11 mouse cellular contexts compared by ENCODE assay signal in the genomic region with DNA sequence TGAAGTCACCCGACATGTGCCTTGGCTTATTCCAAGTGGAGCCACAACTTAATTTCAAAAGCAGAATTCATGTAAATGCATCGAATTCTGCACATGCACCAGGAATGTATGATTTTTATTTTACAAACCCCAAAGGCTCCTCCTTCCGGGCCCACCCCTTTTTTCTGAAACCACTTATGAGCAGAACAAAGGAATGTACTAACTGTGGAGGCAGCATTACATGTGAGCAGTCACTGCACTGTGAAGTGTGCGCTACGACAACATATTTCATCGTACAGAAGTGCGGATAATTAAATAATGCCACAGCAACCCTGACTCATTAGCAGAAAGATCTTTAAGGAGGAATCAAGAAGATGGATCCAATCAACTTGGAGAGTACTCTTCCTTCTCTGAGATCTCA.
DNase-seq lines count a peak whose midpoint lies in the region; ATAC-seq and TF ChIP-seq lines count a peak whose summit lies in the region.
"Had no signal": no experiment of that assay in that cellular context is flagged by ENCODE, and none has a peak within 500 bp of the region (broad histone marks: within the 10 kb centered on the region; RNA-seq: fewer than 3 reads in every experiment).

No protein-coding gene starts in this region.

- ATAC-seq in heart, embryonic 15.5 days (replicated peaks; ENCODE audit: insufficient number of reproducible peaks, insufficient read depth, low FRiP score, low read depth): no peak
- ATAC-seq in forebrain, embryonic 15.5 days (replicated peaks): peak; percentile 80
- ATAC-seq in midbrain, embryonic 14.5 days (ENCODE audit: low FRiP score, low TSS enrichment): peak; percentile 43; the same call in 1 of the 2 replicates
- ATAC-seq in liver, postnatal 0 days: no peak

- WGBS in heart, embryonic 15.5 days: 81% methylated on average over 7 of the region's 7 CpGs
- WGBS in forebrain, embryonic 15.5 days: 7% methylated on average over 7 of the region's 7 CpGs
- WGBS in midbrain, embryonic 14.5 days: 12% methylated on average over 7 of the region's 7 CpGs
- 80% methylated on average over 7 of the region's 7 CpGs for WGBS in liver, postnatal 0 days (ENCODE audit: insufficient replicate concordance)

- no peak overlapping the region for H3K9ac ChIP-seq in heart, embryonic 15.5 days
- H3K9ac ChIP-seq in forebrain, embryonic 15.5 days (replicated peaks): peak overlapping the region; percentile 89
- H3K9ac ChIP-seq in midbrain, embryonic 14.5 days (replicated peaks; ENCODE audit: low read length): peak overlapping the region; percentile 100
- H3K9ac ChIP-seq in liver, postnatal 0 days (replicated peaks): no peak overlapping the region

- H3K27me3 ChIP-seq in heart, embryonic 15.5 days: no peaks in the 10 kb centered on the region
- H3K27me3 ChIP-seq in forebrain, embryonic 15.5 days: no peaks in the 10 kb centered on the region
- no peaks in the 10 kb centered on the region for H3K27me3 ChIP-seq in midbrain, embryonic 14.5 days (ENCODE audit: control insufficient read depth, insufficient read depth, low read length)
- H3K27me3 ChIP-seq in liver, postnatal 0 days (ENCODE audit: insufficient read depth, low read length): 0 out of 2 replicates have a peak, but pooled peaks cover 6% of the 10 kb centered on the region

- H3K36me3 ChIP-seq in heart, embryonic 15.5 days: peaks cover 16% of the 10 kb centered on the region; the same call in 1 of the 2 replicates
- H3K36me3 ChIP-seq in forebrain, embryonic 15.5 days: peaks cover 26% of the 10 kb centered on the region
- peaks cover 50% of the 10 kb centered on the region for H3K36me3 ChIP-seq in midbrain, embryonic 14.5 days (ENCODE audit: control insufficient read depth, insufficient read depth, low read length)
- H3K36me3 ChIP-seq in liver, postnatal 0 days (replicated peaks; ENCODE audit: insufficient read depth, low read length): no peaks in the 10 kb centered on the region

- H3K4me3 ChIP-seq in heart, embryonic 15.5 days: no peak overlapping the region
- H3K4me3 ChIP-seq in forebrain, embryonic 15.5 days: peak overlapping the region; percentile 46
- H3K4me3 ChIP-seq in midbrain, embryonic 14.5 days (replicated peaks; ENCODE audit: low read depth, low read length): peak overlapping the region; percentile 83
- no peak overlapping the region for H3K4me3 ChIP-seq in liver, postnatal 0 days (ENCODE audit: low read depth, low read length)
- H3K4me3 ChIP-seq: heart, adult 2 months had no signal

- no peaks in the 10 kb centered on the region for H3K9me3 ChIP-seq in heart, embryonic 15.5 days (replicated peaks)
- H3K9me3 ChIP-seq in forebrain, embryonic 15.5 days: no peaks in the 10 kb centered on the region
- H3K9me3 ChIP-seq in midbrain, embryonic 14.5 days (ENCODE audit: control insufficient read depth, low read length): no peaks in the 10 kb centered on the region
- no peaks in the 10 kb centered on the region for H3K9me3 ChIP-seq in liver, postnatal 0 days (ENCODE audit: low read length)

- peak overlapping the region; percentile 17; the same call in 1 of the 2 replicates for H3K4me2 ChIP-seq in heart, embryonic 15.5 days
- H3K4me2 ChIP-seq in forebrain, embryonic 15.5 days (replicated peaks): peak overlapping the region; percentile 73
- peak overlapping the region; percentile 81 for H3K4me2 ChIP-seq in midbrain, embryonic 14.5 days (ENCODE audit: low read length)
- no peak overlapping the region for H3K4me2 ChIP-seq in liver, postnatal 0 days (ENCODE audit: low read depth, low read length)

- intact Hi-C loops in heart, postnatal 36 days (cut with DNase I): no loop called here

- peaks cover 37% of the 10 kb centered on the region for H3K4me1 ChIP-seq in heart, embryonic 15.5 days (replicated peaks)
- H3K4me1 ChIP-seq in forebrain, embryonic 15.5 days: peaks cover 47% of the 10 kb centered on the region
- H3K4me1 ChIP-seq in midbrain, embryonic 14.5 days (ENCODE audit: control insufficient read depth, insufficient read depth, low read length): peaks cover 34% of the 10 kb centered on the region
- H3K4me1 ChIP-seq in liver, postnatal 0 days (ENCODE audit: insufficient read depth): no peaks in the 10 kb centered on the region

- no peak overlapping the region for H3K27ac ChIP-seq in heart, embryonic 15.5 days
- H3K27ac ChIP-seq in forebrain, embryonic 15.5 days (replicated peaks): peak overlapping the region; percentile 100
- peak overlapping the region; percentile 98 for H3K27ac ChIP-seq in midbrain, embryonic 14.5 days (replicated peaks; ENCODE audit: low read depth, low read length)
- no peak overlapping the region for H3K27ac ChIP-seq in liver, postnatal 0 days (ENCODE audit: low read depth)

- no peak for TF ChIP-seq EP300 in liver, postnatal 0 days (IDR thresholded peaks at IDR 0.05; ENCODE audit: low read depth)

- TF ChIP-seq CTCF in liver, postnatal 0 days (IDR thresholded peaks at IDR 0.05; ENCODE audit: low read depth): no peak

- no peak for DNase-seq in heart, postnatal 36 days
- peak; percentile 69 for DNase-seq in Muller cell, postnatal 12 days (ENCODE audit: inconsistent ontology term)
- peak; percentile 80 for DNase-seq in midbrain, embryonic 14.5 days
- no peak for DNase-seq in spleen, postnatal 4 days (ENCODE audit: low spot score in 2 of 2)
- no peak for DNase-seq in liver, postnatal 0 days
- DNase-seq in spleen, postnatal 14 days (ENCODE audit: low spot score in 2 of 2): no peak
- DNase-seq: B cell, adult 2 months; cerebellum, adult 8-10 months had no signal

Comparison
In these comparisons a context has a peak if more than half of its experiments do, and no peak if none do; other contexts are left out.
1. ATAC-seq: peak in forebrain, embryonic 15.5 days (single experiment) and midbrain, embryonic 14.5 days (single experiment); none in heart, embryonic 15.5 days (single experiment) and liver, postnatal 0 days (single experiment).
2. H3K27ac ChIP-seq: peak in forebrain, embryonic 15.5 days (single experiment) and midbrain, embryonic 14.5 days (single experiment); none in heart, embryonic 15.5 days (single experiment) and liver, postnatal 0 days (single experiment).
3. H3K4me3 ChIP-seq: peak in forebrain, embryonic 15.5 days (single experiment) and midbrain, embryonic 14.5 days (single experiment); none in heart, embryonic 15.5 days (single experiment) and liver, postnatal 0 days (single experiment).
4. H3K9ac ChIP-seq: peak in forebrain, embryonic 15.5 days (single experiment) and midbrain, embryonic 14.5 days (single experiment); none in heart, embryonic 15.5 days (single experiment) and liver, postnatal 0 days (single experiment).
5. DNase-seq: peak in Muller cell, postnatal 12 days (single experiment) and midbrain, embryonic 14.5 days (single experiment); none in heart, postnatal 36 days (0 of 2), spleen, postnatal 4 days (0 of 2), liver, postnatal 0 days (single experiment) and spleen, postnatal 14 days (0 of 2).